Mouse (Mus musculus) spleen, adult 12 weeks (tissue): Measurements from ENCODE around the gene Stk16.
A peak's percentile ranks its signal among the peaks of the same experiment; 100 is the strongest.
"Not testable (repeated sequence)": the region's sequence is repeated elsewhere in the genome, so short reads cannot be mapped to it uniquely, and the experiment has no call there.

Source experiments
- DNase-seq: peaks from one replicate; pipeline ENCODE4 v3.0.0; 2022; ENCODE audit warnings: low spot score

Stk16 gene

GRCm38 (mm10) chr1:75213096-75213495, 2.5 kb downstream of the Stk16 start:
- no peak for DNase-seq

GRCm38 (mm10) chr1:75214442-75214841, 3.8 kb downstream of the Stk16 start:
- DNase-seq, result no peak

GRCm38 (mm10) chr1:75214886-75215285, 4.2 kb downstream of the Stk16 start:
- no peak for DNase-seq

- no peak for DNase-seq
Observed at GRCm38 (mm10) chr1:75215785-75216184, 5.1 kb downstream of the Stk16 start.

GRCm38 (mm10) chr1:75216797-75217585, 6.4 kb downstream of the Stk16 start:
- peak; percentile 61 for DNase-seq

DNA sequence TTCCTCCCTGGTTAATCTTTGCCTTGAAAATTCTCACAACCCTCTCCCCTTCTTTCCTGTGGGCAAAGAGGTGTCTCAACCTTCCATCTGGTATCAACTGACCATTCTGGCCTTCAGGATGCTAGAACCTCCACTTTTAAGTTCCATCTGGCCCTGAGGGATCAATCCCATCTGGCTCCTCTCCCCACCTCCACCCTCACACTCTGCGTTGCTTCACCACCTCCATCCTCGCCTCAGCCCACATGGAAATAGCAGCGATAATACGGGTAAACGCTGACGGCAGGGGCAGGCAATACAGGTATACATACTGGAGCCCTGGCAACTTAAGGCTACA, 7.2 kb downstream of the Stk16 start:
- no peak for DNase-seq

DNA sequence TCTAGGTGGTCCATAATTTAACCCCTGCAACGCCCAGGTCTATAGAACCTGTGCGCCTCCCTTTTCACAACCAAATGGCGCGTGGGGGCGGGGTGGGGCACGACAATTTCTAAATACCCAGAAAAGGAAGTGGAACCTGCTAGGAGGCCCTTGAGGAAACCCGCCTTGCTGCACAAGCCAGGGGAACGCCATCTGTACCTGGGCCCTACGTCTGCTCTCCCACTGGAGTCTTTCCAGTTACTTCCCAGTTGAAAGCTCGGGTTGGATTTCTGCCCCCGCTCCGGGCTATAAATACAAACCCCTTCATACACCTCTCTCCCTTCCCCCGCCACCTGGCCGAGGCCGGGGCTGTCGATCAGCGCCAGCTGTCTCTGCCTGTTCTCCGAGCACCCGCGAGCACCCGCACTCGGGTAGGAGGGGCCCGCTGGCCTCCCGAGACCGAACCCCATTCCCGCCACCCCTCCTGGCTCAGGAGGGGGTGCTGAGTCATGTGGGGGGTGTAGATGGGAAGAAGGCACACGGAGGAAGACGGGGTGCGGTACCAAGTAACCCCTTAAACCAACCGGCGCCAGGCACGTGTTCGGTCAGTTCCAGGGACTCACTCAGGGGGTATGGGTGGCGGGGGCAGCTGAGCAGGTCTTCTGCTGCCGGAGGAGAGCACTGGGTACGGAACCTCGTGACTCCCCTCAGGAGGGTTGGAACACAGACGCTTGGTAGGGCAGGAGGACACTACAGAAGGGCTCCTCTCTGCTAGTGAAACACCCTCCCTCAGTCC, 7.8 kb downstream of the Stk16 start:
- peak; percentile 65 for DNase-seq

GRCm38 (mm10) chr1:75219078-75219477, 8.4 kb downstream of the Stk16 start:
- peak; percentile 98 for DNase-seq

- no peak for DNase-seq
Observed at GRCm38 (mm10) chr1:75219531-75219930, 8.9 kb downstream of the Stk16 start, which contains the start of gene Tuba4a. Gene Tuba4a (minus strand): TSS chr1:75219865.

- DNase-seq, result no peak
Observed at GRCm38 (mm10) chr1:75221538-75221937, 10.9 kb downstream of the Stk16 start.

DNA sequence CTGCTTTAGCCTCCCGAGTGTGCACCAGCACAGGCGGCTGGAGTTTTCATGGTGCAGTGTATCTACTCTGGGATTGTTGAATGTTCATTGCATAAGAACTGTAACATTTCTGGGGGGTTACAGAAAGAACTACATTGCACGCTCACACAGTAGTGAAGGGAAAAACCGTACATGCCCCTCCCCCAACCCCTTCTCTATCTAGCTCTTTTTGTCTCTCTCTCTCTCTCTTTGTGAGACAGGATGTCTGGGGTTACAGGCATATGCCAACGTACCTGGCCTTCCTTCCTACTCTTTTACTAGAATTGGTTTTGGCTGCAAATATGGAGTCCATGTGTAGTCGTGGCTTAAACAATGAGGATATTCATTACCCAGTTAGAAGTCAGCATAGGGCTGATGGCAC, 12.3 kb downstream of the Stk16 start:
- DNase-seq, result no peak

DNA sequence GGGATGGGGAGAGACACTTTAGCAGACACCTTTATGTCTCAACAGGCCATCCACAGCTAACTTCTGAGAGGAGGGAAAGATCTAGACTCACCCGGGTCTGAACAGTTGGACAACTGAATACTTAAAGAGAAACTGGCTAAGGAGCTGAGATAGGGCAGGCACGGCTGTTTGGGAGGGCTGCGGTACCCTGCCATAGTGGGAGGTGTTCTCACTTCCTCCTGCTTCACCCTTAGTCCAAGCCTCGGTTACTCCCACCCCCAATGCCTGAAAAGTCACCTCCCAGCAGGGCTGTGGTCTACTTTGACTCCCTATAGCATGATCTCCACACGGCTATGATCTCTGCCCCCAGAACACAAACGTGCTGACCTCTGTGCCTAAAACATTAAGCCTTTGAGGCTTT, 12.9 kb downstream of the Stk16 start:
- DNase-seq, result no peak

GRCm38 (mm10) chr1:75225473-75225872, 14.8 kb downstream of the Stk16 start:
- no peak for DNase-seq

DNA sequence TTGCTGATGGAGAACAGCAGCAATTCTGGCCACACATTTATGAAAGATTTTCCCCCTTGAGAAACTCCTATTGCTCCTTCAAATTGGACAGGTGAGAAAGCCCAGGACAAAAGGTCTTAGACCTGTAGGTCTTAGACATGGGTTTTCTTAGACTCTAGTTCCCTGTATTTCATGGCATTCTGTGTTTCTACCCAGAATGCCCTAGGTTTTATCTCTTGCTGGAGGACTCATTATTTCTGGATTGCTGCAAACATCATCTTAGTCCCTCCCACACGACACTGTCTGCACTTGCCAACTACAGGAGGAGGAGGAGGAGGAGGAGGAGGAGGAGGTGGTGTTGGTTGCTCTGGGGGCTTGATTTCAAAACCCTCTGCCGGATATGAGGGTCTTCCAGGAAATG, 15.5 kb downstream of the Stk16 start:
- no peak for DNase-seq

GRCm38 (mm10) chr1:75227653-75228052, 17.0 kb downstream of the Stk16 start:
- DNase-seq, result no peak

- peak; percentile 36 for DNase-seq
Observed at GRCm38 (mm10) chr1:75229158-75229557, 18.5 kb downstream of the Stk16 start.

DNA sequence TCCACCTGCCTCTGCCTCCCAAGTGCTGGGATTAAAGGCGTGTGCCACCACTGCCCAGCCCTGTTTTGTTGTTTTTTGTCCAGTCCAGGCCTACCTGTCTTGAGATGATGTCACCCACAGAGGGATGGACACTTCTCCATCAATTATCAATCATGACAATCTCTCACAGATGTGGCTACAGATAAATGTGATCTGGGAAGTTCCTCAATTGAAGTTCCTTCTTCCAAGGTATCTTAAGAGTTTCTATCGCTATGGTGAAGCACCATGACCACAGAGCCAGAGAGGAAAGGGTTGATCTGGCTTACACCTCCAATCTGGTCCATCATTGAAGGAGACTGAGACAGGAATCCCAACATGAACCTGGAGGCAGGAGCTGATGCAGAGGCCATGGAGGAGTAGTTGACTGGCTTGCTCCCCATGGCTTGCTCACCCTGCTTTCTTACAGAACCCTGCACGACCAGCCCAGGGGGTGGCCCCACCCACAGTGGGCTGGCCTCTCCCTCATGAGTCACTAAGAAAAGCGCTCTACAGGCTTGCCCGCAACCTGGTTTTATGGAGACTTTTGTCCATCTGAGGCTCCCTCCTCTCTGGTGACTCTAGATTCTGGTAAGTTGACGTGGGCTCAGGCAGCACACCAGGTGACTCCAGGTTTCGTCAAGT, 19.8 kb downstream of the Stk16 start:
- DNase-seq, result no peak

DNA sequence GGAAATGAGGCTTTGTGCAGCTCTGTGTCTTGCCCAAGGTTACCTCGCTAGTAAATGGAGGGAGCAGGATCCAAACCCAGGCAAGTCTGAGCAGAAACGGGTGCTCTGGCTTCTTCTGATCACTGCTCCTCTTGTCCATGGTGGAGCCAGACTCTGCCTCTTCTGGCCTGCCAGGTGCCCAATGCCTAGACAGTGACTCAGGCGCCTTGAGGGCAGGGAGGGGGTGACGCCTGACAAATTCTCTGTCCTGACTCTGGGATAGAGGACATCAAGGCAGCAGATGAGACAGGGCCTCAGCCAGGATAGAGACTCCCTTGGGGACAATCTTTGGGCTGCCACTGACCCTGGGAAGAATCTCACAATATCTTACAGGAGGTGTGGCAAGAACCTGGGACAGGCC, 20.6 kb downstream of the Stk16 start:
- DNase-seq, result no peak

DNA sequence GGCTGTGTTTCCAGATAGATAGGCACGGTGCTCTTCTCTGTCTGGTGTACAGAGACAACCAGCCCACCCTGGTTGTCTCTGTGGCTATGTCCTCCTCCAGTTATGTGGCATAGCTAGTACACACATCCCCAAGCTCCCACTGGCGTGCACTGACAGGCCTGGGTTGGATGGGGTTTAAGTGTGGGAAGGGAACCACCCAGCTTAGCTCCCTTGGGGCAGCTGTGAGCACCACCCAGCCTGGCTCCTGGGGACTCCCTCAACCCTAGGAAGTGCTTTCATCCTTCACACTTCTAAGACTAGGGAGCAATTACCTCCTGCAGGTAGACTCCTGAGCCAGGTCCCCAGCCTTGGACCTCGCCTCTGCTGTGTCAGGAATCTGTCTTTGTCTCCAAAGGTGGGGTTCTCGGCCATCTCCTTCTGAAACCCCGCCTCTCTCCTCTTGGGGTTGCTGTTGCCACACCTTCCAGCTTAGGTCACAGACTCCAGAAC, 21.1 kb downstream of the Stk16 start, which contains the start of gene A630095N17Rik:
Gene A630095N17Rik, minus strand, starts transcription at position 439 of the 489 bp plus-strand sequence.
- no peak for DNase-seq

DNA sequence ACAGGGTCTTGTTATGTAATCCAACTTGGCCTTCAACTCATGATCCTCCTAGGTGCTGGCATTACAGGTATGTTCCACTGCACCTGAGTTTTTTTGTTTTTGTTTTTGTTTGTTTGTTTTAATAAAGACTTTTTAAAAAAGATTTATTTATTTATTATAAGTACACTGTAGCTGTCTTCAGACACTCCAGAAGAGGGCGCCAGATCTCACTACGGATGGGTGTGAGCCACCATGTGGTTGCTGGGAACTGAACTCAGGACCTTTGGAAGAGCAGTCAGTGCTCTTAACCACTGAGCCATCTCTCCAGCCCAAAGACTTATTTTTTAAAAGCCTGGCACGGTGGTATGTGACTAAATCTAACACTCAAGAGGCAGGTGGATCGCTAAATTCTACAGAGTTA, 21.9 kb downstream of the Stk16 start:
- not testable (repeated sequence) for DNase-seq

DNA sequence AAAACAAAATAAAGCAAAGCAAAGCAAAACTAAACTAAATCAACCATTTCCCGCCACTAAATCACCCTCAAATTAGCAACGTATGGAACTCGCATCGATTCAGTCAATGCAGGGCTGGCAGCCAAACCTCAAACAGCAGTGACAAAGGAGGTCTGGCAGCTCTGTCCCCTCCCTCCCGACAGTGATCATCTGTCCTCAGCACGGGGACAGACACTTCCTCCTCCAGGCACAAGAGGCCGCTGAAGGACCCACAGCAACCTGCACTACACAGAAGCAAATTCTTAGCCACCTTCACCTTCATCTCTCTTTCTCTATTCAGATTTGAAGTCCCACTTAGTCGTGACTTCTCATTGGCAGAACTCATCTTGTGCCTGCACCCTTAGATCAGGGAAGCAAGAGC, 24.0 kb downstream of the Stk16 start:
- peak; percentile 55 for DNase-seq
